Mouse (Mus musculus) urinary bladder, postnatal 25 days (tissue): ENCODE data around the gene Med27.

Source experiments
- DNase-seq: peaks from one replicate; pipeline ENCODE4 v3.0.0; 2022; ENCODE audit warnings: low spot score

The Med27 gene

GRCm38 (mm10) chr2:29437111-29437510 lies 90.5 kb downstream of the Med27 start:
- DNase-seq = no peak

GRCm38 (mm10) chr2:29437861-29438529 lies 91.4 kb downstream of the Med27 start:
- DNase-seq = no peak

GRCm38 (mm10) chr2:29438530-29438862 lies 91.9 kb downstream of the Med27 start:
- no peak for DNase-seq

- no peak for DNase-seq
Measured at GRCm38 (mm10) chr2:29438986-29439385, 92.4 kb downstream of the Med27 start.

GRCm38 (mm10) chr2:29439396-29439795 lies 92.8 kb downstream of the Med27 start:
- no peak for DNase-seq

DNA sequence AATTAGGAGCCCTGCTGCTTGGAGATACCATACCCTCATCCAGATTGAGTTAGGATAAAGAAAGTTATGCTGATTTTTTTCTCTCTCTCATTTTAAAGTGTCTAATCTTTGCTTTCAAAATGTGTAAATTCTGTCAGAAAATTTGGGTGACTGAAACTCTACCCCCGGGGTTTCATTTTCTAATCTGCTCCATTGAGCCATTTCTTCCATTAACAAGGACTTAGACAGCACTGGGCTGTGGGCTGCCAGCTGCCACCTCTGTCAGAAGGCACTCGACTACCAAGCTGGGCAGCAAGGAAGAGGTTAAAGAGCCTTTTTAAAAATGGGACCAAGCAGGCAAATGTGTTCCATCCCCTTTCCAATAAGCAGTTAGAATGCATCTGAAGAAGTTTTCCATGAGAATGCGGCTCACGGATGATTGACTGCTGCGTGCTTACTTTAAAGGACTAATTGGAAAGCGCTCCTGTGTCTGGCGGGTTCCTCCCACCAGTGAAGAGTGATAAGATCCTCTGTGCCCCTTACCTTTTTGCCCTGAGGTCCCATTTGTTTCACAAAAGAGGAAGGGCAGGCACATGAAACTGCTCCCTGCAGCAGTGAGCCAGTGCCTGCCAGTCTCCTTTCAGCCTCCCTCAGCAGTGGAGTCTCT lies 93.4 kb downstream of the Med27 start:
- no peak for DNase-seq

DNA sequence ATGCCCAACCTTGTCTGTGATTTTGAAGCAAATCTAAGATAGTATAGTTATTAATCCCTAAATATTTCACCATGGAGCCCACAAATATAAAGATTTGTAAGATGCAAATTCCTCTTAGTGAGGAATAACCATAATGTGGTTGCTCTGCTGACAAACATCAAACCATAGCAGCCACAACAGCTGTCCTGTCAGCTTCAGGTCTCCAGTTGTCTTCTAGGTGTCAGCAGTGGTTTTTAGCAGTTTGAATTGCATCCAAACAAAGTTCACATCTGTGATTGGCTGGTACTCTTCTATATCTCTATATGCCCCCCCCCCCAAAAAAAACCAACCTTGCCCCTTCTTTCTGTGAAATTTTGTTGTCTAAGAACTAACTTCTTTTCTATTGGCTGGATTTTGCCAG lies 95.7 kb downstream of the Med27 start:
- DNase-seq = no peak

- no peak for DNase-seq
Measured at GRCm38 (mm10) chr2:29443626-29444217, 97.1 kb downstream of the Med27 start.

DNA sequence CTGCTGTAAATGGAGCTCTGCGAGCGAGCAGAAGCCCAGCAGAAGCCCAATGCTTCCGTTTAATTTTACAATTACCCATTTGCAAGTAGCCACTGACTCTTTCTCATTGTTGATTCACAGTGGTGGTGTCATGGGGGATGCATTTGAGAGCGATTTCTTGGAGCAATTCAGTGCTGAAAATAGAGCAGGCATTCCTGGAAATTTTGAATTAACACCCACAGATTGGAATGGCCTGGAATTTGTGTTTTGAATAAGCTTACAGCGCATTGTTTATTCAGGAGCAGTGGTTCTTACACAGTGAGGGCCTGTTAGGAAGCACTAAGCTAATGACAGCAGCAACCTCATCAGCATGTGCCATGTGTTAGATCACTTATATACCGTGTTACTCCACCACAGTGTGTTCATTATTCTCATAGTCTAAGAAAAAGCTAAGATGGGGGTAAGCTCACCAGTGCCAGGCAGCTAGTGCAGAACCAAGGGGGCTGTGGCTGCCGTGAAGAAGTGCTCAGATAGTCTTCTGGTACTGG lies 101.9 kb downstream of the Med27 start:
- no peak for DNase-seq

- no peak for DNase-seq
Measured at GRCm38 (mm10) chr2:29451368-29451999, 104.9 kb downstream of the Med27 start.

DNA sequence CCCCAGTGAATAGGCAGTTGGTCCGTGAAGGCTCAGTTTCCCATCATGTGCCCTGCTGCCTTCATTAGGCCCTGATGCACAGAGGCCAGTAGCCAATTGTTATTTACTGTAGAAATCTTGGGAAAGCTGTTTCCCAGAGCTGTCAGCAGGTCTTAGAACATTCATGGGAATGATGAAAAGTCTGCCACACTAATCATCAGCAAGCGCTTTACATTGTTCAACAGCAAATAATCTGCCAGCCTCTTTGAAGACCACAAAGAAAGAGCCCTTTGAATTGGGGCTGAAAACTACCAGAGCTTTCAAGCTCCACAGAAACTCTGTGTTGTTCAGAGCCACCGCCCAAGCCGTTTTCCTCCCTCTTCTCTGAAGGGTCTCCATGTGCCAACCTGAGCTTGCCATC lies 106.8 kb downstream of the Med27 start:
- no peak for DNase-seq

DNA sequence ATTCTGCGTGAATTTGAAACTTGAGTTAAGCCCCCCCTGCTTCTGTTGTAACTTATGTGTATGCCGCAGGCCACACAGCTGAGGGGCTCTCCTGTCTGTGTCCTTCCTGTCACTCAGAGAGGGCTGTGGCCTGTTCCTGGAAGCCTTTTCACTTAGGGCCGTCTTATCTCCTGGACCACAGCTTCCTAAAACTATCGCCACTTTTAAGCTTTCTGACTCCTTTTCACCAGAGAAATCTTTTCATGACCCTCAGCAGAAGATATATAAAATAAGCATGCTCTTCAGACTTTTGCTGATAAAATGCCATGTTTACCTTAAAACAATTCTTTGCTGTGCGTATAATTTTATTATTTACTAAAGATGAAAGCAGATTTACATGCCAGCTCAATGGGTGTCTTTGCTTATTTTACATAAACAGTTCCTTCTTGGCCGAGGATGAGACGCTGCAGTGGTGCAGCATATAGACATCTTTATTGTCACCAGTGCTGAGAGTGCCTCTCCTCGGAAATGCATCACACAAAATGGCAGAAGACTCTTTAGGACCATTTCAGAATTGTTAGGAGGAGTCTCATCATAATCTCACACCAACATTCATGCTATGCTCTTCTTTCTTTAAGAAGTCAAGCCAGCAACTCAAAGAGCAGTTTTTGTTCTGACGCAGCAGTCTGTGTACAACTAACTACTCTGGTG lies 110.2 kb downstream of the Med27 start:
- DNase-seq = no peak

- no peak for DNase-seq
Measured at GRCm38 (mm10) chr2:29457677-29458076, 111.1 kb downstream of the Med27 start.

DNA sequence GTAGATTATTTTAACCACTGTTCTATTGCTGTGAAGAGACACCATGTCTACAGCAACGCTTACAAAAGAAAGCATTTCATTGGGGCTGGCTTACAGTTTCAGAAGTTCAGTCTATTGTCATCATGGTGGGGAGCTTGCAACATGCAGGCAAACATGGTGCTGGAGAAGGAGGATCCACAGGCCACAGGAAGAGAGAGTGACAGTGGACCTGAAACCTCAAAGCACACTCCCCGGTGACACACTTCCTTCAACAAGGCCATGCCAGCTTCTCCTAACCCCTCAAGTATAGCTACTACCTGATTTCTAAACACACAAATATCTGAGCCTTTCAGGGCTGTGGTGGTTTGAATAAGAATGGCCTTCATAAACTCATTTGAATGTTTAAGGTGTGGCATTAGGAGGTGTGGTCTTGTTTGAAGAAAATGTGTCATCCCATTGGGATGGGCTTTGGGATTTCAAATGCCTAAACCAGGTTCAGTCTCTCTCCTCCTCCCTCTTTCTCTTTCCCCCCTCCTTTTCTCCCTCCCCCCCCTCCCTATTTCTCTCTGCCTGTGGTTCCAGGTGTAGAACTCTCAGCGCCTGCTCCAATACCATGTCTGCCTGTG lies 111.8 kb downstream of the Med27 start:
- no peak for DNase-seq

GRCm38 (mm10) chr2:29459648-29460047 lies 113.0 kb downstream of the Med27 start:
- DNase-seq = no peak

DNA sequence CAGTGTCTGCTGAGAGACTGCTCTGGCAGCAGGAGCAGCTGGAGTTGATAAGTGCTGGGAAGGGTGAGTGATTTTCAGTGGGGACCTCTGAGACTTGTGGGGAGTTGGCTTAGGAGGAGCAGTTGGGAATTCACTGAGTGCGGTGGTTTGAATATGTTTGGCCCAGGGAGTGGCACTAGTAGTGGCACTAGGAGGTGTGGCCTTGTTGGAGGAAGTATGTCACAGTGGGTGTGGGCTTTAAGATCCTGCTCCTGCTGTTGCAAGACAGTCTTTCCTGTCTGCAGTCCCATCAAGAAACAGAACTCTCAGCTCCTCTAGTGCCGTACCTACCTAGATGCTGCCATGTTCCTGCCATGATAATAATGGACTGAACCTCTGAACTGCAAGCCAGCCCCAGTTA lies 115.2 kb downstream of the Med27 start:
- DNase-seq = no peak

DNA sequence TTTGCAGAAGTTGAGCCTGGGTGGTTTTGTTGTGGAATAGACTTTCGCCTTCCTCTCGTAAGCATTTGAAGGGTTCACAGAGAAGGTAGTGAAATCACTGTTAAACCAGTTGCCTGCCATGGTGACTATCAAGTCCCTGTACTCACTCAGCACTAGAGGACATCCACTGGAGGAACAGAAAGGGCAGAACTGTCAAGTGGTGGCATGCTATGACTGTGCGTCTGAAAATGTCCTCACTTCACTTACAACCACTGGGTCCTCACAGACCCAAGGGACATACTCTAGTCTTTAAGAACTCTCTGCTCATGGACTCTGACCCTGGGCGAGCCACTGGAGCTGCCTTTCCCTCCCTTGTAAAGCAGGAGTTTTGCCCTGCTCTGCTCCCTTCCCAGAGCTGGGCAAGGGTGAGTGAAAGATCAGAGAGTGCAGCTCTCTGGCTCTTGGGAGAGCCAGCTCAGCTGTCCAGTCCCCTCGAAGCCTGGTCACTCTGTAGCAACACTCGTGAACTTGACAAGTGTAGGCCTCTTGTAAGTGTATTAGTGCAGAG lies 116.5 kb downstream of the Med27 start:
- DNase-seq = no peak

DNA sequence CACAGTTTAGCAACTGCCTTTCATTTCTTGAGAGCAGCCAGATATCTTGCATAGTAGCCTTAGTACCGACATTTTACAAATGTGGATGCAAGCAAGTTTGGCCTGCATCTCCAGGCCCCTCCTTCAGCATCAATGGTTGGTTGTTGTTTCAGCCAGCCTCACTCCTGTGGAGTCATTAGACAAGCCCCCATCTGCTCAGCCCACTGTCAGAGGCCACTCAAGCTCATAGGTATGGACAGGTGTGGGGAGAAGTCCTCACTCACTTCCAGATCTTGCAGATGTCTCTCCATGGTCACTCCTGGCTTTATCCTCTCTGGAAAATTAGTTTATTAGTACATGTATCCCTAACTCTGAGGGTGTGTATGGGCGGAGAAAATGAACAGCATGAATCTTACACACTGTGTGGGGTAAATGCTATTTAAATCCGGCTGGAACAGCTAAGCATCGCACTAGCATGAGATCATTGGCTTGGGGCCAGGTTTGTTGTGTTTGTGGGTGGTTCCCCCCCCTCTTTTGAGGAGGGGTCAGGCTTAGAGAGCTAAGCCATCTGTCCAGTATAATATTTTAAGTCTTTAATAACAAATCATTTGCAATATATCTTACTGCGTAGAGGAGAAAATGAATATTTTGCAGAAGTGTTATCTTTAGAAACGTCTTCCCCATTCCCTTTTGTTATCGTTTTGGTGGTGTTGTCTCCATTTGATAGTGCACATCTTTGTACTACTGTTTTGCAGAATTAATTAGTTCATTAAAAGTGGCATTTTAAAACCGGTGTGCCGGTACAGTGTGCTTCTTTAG lies 118.4 kb downstream of the Med27 start:
- DNase-seq = no peak

DNA sequence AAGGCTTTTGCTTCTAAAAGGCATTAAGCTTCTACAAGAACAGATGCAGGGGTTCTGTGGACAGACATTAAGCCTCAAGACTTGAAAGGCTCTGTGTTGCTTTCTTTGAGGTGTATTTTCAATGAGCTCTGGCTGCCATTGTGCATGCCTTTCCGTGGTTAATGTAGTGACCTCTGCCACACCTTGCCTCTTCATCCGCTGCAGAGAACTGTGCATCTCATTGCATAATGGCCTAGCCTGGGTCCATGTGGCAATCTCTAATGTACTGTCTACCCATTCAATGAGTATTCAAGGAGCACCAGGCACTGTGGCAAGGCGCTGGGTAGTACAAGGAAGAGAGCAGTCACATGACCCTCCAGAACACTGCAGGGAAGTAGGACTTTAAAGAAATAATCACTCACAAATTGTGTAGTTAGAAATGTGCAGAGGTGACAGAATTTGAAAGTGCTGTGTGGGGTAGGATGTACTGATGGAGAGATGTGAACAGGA lies 119.1 kb downstream of the Med27 start:
- no peak for DNase-seq

DNA sequence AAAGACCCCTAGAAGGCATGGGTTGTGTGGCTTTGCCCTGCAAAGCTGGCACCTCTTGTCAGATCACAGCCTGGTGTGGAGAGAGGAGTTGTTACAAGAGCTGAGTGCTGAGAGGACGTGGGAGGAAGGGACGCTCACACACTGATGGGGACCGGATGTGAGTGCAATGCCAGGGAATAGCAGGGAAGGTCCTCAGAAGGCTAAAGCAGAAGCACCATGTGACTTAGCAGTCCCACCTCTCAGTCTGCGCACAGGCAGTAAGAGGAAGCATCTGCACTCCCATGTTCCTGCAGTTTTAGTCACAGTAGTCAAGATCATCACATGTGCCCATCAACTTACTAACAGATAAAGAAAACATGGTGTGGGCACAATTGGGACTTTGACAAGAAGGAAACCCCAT lies 119.8 kb downstream of the Med27 start:
- no peak for DNase-seq

DNA sequence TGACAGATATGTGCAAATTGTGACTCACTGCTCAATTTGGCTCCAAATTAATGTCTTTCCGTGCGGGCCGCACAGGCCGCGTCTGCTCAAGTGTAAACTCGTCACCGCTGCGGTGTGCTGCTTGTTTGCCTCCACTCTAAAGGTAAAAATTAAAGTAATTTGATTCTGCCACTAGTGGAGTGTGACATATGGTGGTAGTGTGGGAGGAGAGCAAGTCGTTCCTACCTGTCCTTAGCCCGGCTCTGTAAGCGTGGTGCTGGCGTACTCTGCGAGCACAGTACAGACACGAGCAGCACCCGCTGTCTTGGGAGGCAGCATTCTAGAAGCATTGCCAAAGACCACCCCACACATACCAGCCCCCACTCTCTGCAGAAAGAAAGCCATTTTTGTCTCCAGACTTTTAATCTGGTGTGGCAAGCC lies 121.9 kb downstream of the Med27 start:
- no peak for DNase-seq
